Mouse (Mus musculus) embryonic facial prominence, embryonic 15.5 days (tissue): ENCODE results near the gene Ifnar1. TPM values are rescaled to one million over a fixed set of nuclear protein-coding genes. Genes with fewer than 3 reads are reported as not detected.

Experiments used
- ATAC-seq: fragments of 200-750 bp; cut with Nextera tagmentation; 2 replicates; pipeline ENCODE4 v1.8.0; 2017; ENCODE audit warnings: low read depth, moderate TSS enrichment; ENCODE audit not compliant: insufficient number of reproducible peaks, low FRiP score, low TSS enrichment
- H3K27ac ChIP-seq: fragments of 300-500 bp; sonication (generic); replicated peaks from 2 replicates; pipeline ENCODE4 v1.5.1; 2015; ENCODE audit warnings: mild to moderate bottlenecking, inconsistent platforms
- H3K27me3 ChIP-seq: fragments of 300-500 bp; sonication (generic); 2 replicates; pipeline ENCODE4 v1.6.1; 2015; ENCODE audit warnings: inconsistent platforms
- H3K36me3 ChIP-seq: fragments of 300-500 bp; sonication (generic); 2 replicates; pipeline ENCODE4 v1.6.1; 2015; ENCODE audit warnings: mild to moderate bottlenecking, inconsistent platforms
- H3K4me1 ChIP-seq: fragments of 300-500 bp; sonication (generic); 2 replicates; pipeline ENCODE4 v1.6.1; 2015; ENCODE audit warnings: inconsistent platforms
- H3K4me2 ChIP-seq: fragments of 300-500 bp; sonication (generic); replicated peaks from 2 replicates; pipeline ENCODE4 v1.6.1; 2015; ENCODE audit warnings: mild to moderate bottlenecking, inconsistent platforms
- H3K4me3 ChIP-seq: fragments of 300-500 bp; sonication (generic); replicated peaks from 2 replicates; pipeline ENCODE4 v1.5.1; 2015; ENCODE audit warnings: mild to moderate bottlenecking, inconsistent platforms
- H3K9ac ChIP-seq: fragments of 300-500 bp; sonication (generic); 2 replicates; pipeline ENCODE4 v1.6.1; 2015; ENCODE audit warnings: inconsistent platforms
- H3K9me3 ChIP-seq: fragments of 300-500 bp; sonication (generic); replicated peaks from 2 replicates; pipeline ENCODE4 v1.6.1; 2016; ENCODE audit warnings: inconsistent platforms
- WGBS: fragments of 180-500 bp; shearing (Covaris S2); methylation state at CpG from one replicate; pipeline ENCODE4 v1.1.7; 2015; 5-methylcytosine and 5-hydroxymethylcytosine counted together
- microRNA-seq: library from miRNA; unstranded; fragments of <30 nt; microRNA quantifications from one replicate; pipeline ENCODE4, GENCODE M21; 2016; ENCODE audit warnings: borderline number of aligned reads
- polyA plus RNA-seq: library from polyadenylated mRNA; unstranded; fragments of >200 nt; fragmentation: Nextera tagmentation; extraction: Ambion mirVana; gene quantifications from 2 replicates; pipeline ENCODE4 v1.2.1, GENCODE M21; 2015

The Ifnar1 gene
- polyA plus RNA-seq, 1 experiment from 2014 or later = 57.4 TPM

- Histone ChIP-seq H3K4me1 (peaks cover 33% of the 10 kb centered on the region), H3K9ac (no peak overlapping the region), H3K27ac (peak overlapping the region; percentile 66), H3K36me3 (peaks cover 43% of the 10 kb centered on the region), H3K9me3 (no peaks in the 10 kb centered on the region), H3K27me3 (no peaks in the 10 kb centered on the region), H3K4me3 (no peak overlapping the region), H3K4me2 (0 out of 2 replicates have a peak overlapping the region, but pooled peaks have one; percentile 2)
- no peak for ATAC-seq
- 58% methylated on average over 15 of the region's 15 CpGs for WGBS
Measured at GRCm38 (mm10) chr16:91556659-91557058, 71.6 kb downstream of the Ifnar1 start.

Small RNA genes lying within 50 kb of the gene (microRNA-seq; reads per million reads assigned to microRNA genes)
- not detected for gene Mir6367

Other genes with a start within 250 kb of the Ifnar1 start
- 3.8 and 6.4 TPM in 2 replicates for gene Olig1, start 215.5 kb upstream of the Ifnar1 start, polyA plus RNA-seq
- gene Ifnar2, start 112.5 kb upstream of the Ifnar1 start, polyA plus RNA-seq = 60.4 and 61.7 TPM in 2 replicates
- gene Gm21970, start 93.5 kb upstream of the Ifnar1 start, polyA plus RNA-seq = not detected in 2 replicates
- gene Il10rb, start 79.1 kb upstream of the Ifnar1 start, polyA plus RNA-seq = 33.3 and 37.0 TPM in 2 replicates
- 58.8 and 63.2 TPM in 2 replicates for gene Ifngr2, start 61.8 kb downstream of the Ifnar1 start, polyA plus RNA-seq
- 44.4 and 50.9 TPM in 2 replicates for gene Tmem50b, start 112.6 kb downstream of the Ifnar1 start, polyA plus RNA-seq
- gene Dnajc28, start 133.8 kb downstream of the Ifnar1 start, polyA plus RNA-seq = 3.7 TPM in 2 replicates
- gene Gart, start 161.7 kb downstream of the Ifnar1 start, polyA plus RNA-seq = 96.7 and 97.1 TPM in 2 replicates
- gene Son, start 162.3 kb downstream of the Ifnar1 start, polyA plus RNA-seq = 125 and 135 TPM in 2 replicates
- 18.2 and 19.0 TPM in 2 replicates for gene Donson, start 203.5 kb downstream of the Ifnar1 start, polyA plus RNA-seq
- gene Cryzl1, start 243.7 kb downstream of the Ifnar1 start, polyA plus RNA-seq = 71.1 and 75.7 TPM in 2 replicates
- gene Itsn1, start 244.0 kb downstream of the Ifnar1 start, polyA plus RNA-seq = 23.3 and 26.7 TPM in 2 replicates